Mouse (Mus musculus): Measurements from ENCODE around the gene Gnb3.

The Gnb3 gene

DNA sequence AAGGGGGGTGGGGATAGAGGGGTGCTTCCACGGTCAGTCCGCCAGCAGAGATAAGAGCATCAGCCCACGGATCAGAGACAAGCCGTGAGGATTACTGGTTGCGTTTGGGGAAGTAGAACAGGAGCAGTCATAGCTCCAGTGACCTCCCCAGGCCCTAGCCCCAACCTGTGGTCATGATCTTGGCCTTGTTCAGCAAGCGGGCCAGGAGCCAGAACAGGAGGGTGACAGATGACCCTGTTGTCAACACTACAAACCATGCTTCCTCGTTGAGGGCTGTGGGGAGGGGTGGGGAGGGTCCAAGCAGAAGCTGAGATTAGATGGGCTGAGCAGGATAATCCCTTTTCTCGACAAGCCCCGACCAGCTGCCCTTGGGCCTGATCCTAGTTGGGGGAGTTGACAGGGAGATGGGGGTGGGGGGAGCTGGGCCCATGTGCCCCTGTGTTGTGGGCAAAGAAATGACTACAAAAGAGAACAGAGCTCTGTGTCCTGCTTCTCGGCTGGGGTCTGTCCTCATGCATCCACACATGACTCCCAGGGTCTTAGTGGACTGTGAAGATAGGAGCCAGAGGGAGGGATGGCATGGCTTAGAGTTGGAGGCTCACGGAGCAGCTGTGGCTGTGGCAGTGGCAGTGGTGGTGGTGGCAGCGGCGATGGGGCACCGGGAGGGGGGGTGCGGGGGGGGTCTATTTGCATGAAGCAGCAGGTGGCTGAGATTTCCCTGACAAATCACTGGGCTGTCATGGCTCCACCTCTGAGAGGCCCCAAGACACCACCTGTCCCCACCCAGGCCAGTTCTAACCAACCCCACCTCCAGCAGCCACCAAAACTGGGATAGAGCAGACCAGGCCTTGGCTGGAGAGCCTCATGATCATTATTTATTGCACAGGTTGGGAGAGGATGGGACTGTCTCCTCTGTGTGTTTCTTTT is at the start of gene Gnb3:
Gene Gnb3, minus strand, starts transcription at position 35 of the 927 bp plus-strand sequence.
- DNase-seq (ENCODE audit: low spot score in 2 of 2) = no peak

DNA sequence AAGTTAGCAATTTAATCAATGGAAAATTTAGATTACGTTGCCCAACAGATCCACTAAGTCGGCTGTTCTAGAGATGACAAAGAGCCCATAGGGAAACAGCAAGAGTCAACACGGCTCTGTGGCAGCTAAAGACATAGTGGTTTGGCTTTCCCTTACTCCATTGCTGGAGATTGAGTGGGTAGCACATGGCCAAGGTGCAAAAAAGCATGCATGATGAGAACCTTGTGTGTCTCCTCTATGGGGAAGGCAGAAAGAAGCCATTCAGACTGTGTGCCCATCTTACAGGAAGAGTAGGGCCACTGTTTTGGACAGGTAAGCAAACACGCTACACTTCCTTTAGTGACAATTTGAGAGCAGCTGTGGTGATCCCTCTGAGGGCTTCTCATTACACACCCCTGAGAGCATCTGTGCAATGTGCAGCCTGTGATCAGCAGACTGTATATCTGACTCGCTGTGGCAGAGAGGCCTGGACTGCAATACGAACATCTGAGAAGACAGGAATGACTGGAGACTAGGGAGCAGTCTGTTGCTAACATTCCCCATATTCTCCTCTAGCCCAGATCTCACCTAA is 48.6 kb upstream of the Gnb3 start:
- DNase-seq (ENCODE audit: low spot score in 2 of 2) = no peak

- no peak for DNase-seq (ENCODE audit: low spot score in 2 of 2)
Observed at GRCm38 (mm10) chr6:124887986-124888385, 47.9 kb upstream of the Gnb3 start, which contains the start of gene Cd4. Gene Cd4, minus strand, starts transcription at chr6:124888221.

DNA sequence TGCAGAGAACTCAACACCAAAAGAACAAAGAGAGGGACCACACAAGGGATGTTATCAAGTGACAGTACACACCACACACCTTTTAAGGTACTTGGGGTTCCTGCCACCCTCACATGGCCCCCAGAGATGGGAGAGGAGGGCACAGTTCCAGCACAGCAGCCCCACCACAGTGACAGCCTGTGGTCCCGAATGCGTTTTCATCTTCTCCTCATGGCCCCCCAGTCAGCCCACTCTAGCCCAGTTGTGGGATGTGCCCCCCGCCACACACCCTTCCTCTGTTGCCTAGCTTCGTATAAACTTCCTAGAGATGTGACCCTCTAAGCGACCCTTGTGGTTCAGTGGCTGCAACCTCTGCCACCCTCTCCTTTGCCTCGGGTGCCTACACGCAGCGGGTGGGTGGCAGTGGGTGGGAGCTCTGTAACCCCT is 45.9 kb upstream of the Gnb3 start:
- no peak for DNase-seq (ENCODE audit: low spot score in 2 of 2)

DNA sequence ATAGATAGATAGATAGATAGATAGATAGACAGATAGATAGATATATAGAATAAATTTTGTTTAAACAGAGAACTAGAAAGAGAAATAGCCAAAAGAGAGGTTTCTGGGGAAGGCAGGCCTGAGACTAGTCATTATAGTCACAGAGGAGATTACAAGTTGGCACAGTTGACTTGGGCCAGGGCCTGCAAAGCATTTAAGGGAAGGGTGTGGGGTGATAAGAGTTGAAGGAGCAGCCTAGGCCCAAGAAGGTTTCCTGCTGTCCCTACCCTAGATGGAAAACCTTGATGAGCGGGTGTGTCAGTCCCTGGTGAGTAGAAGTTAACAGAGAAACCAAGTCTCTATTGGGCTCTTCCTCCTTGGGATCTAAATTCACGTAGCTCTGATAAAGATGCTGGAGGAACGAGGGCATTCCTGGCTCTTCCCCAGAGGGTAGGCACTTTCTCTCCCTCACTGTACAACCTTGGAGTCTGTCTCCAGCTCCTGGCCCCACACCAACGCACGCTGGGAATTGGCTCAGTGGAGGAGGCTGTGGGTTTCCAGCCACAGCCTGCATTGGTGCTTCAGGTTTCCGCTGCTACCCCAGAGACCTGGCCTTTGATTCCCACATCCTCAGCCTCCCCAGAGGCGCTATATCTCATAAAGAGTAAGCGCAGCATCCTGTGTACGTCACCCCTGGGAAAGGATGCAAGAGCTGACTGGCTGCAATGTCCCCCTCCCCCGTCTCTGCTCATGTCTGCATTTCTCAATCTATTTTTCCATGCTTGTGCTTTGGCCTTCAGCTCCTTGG is 44.8 kb upstream of the Gnb3 start:
- no peak for DNase-seq (ENCODE audit: low spot score in 2 of 2)

DNA sequence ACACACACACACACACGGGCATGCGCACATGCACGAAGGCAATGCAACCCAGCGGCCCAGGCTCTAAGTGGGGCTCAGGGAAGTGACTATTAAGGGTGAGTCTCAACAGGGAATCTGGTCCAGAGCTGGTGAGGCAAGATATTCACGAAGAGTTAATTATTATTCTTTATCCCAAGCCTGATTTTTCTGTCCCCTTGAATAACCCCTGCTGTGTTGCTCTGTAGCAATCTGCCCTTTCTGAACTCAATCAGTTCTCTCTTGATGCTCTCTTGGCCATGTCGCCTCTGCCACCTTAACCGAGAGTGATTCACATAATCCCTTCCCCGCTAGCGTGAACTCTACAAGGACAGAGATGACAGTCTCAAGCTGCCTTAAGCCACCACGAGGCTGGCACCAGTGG is 43.3 kb upstream of the Gnb3 start:
- no peak for DNase-seq (ENCODE audit: low spot score in 2 of 2)

GRCm38 (mm10) chr6:124881821-124882220 is 41.7 kb upstream of the Gnb3 start:
- no peak for DNase-seq (ENCODE audit: low spot score in 2 of 2)

GRCm38 (mm10) chr6:124879390-124879789 is 39.3 kb upstream of the Gnb3 start:
- no peak for DNase-seq (ENCODE audit: low spot score in 2 of 2)

GRCm38 (mm10) chr6:124874348-124874747 is 34.3 kb upstream of the Gnb3 start:
- DNase-seq (ENCODE audit: low spot score in 2 of 2) = no peak

DNA sequence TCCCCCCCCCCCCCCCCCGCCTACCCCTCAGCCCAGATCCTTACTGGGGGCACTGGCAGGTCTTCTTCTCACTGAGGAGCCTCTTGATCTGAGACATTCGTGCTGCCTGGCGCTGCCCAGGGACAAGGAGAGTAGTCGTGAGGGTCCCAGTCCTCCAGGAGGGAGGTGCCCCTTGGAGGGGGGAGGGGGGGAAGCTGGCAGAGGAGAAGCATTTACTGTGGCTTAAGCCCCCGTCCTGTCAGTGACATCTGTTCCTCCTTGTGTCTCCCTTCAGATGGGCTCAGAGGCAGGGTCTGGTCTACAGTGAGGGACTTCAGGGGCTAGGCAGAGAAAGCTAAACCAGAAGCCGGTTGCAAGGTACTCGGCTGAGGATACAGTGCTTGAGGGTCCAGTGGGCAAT is 26.5 kb upstream of the Gnb3 start:
- no peak for DNase-seq (ENCODE audit: low spot score in 2 of 2)

DNA sequence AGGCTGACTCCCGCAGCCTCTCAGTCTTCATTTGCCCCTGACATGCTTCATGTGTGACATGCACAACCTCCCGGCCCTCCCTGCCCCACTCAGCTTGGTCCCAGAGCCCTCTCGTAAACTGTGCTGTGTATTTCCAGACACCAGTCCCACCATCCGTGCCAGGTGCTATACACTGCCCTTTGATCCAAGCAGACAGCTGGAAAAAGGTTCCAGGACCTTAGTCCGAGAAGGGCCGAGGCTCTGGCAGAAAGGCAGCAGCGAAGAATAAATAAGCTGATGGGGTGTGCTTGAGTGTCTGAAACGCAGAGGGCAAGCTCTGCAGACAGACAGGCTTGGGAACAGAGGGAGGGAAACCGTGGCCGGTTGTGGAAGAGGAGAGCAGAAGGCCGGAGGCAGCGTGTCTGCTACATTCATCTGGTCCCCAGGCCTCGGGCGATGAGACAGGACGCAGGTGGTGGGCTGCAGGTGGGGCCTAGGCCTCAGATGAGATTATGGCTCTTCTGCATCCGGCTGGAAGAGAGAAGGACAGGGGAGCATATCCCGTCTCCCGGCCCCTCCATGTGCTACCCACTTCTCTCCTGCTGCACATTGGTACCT is 25.8 kb upstream of the Gnb3 start:
- no peak for DNase-seq (ENCODE audit: low spot score in 2 of 2)

- DNase-seq (ENCODE audit: low spot score in 2 of 2) = peak; percentile 73 to 75
Observed at GRCm38 (mm10) chr6:124863658-124864298, 23.7 kb upstream of the Gnb3 start, which contains the start of gene Gpr162. Gene Gpr162, minus strand, starts transcription at chr6:124863983.

- peak; percentile 16 to 34 for DNase-seq (ENCODE audit: low spot score in 2 of 2)
Observed at GRCm38 (mm10) chr6:124863125-124863657, 23.1 kb upstream of the Gnb3 start.

- peak; percentile 30 to 41 for DNase-seq (ENCODE audit: low spot score in 2 of 2)
Observed at GRCm38 (mm10) chr6:124862406-124863124, 22.5 kb upstream of the Gnb3 start.

GRCm38 (mm10) chr6:124861802-124862201 is 21.7 kb upstream of the Gnb3 start:
- no peak for DNase-seq (ENCODE audit: low spot score in 2 of 2)

GRCm38 (mm10) chr6:124861266-124861665 is 21.2 kb upstream of the Gnb3 start:
- DNase-seq (ENCODE audit: low spot score in 2 of 2) = peak in 1 of 2 experiments; percentile 31

GRCm38 (mm10) chr6:124860511-124860910 is 20.4 kb upstream of the Gnb3 start:
- DNase-seq (ENCODE audit: low spot score in 2 of 2) = peak in 1 of 2 experiments; percentile 29

- peak; percentile 90 to 92 for DNase-seq (ENCODE audit: low spot score in 2 of 2)
Observed at GRCm38 (mm10) chr6:124859725-124860124, 19.6 kb upstream of the Gnb3 start.

GRCm38 (mm10) chr6:124858561-124859318 is 18.7 kb upstream of the Gnb3 start:
- DNase-seq (ENCODE audit: low spot score in 2 of 2) = no peak
